Comparison of ENCODE assay signal across 8 mouse cellular contexts in genomic region chr15:89498049-89498960, GRCm38 (mm10). TPM values are rescaled to one million over a fixed set of nuclear protein-coding genes. Genes with fewer than 3 reads are reported as not detected.
DNase-seq lines count a peak whose midpoint lies in the region; ATAC-seq and TF ChIP-seq lines count a peak whose summit lies in the region.

No protein-coding gene starts in this region.

- peak; percentile 38 for DNase-seq in kidney, adult 18-20 months
- DNase-seq in kidney, adult 8-10 months = no peak
- DNase-seq in embryonic facial prominence, embryonic 10.5 days (ENCODE audit: low spot score) = peak; percentile 53
- peak; percentile 37 to 49 for DNase-seq in heart, postnatal 10 days
- peak; percentile 81 for DNase-seq in layer of hippocampus, adult 2 months (ENCODE audit: low spot score in 2 of 2)
- DNase-seq in lung, adult 18-20 months = peak; percentile 36 to 53
- DNase-seq in urinary bladder, postnatal 14 days (ENCODE audit: low spot score) = no peak

- 0 out of 2 replicates have a peak, but pooled peaks cover 2% of the 10 kb centered on the region for H3K9me3 ChIP-seq in embryonic facial prominence, embryonic 10.5 days
- H3K9me3 ChIP-seq in neural tube, embryonic 14.5 days (ENCODE audit: control insufficient read depth, low read length) = no peaks in the 10 kb centered on the region

- H3K27ac ChIP-seq in embryonic facial prominence, embryonic 10.5 days (replicated peaks) = peak overlapping the region; percentile 88
- H3K27ac ChIP-seq in layer of hippocampus, adult 2 months = peak overlapping the region; percentile 97
- H3K27ac ChIP-seq in neural tube, embryonic 14.5 days (ENCODE audit: low read depth, low read length) = no peak overlapping the region

- no peak; the same call in 1 of the 2 replicates for TF ChIP-seq CTCF in layer of hippocampus, adult 2 months (conservative IDR thresholded peaks at IDR 0.05)

- H3K4me2 ChIP-seq in neural tube, embryonic 14.5 days (ENCODE audit: low read depth, low read length) = peak overlapping the region; percentile 89

- peaks cover 3% of the 10 kb centered on the region for H3K36me3 ChIP-seq in embryonic facial prominence, embryonic 10.5 days (replicated peaks)
- H3K36me3 ChIP-seq in neural tube, embryonic 14.5 days (ENCODE audit: control insufficient read depth, insufficient read depth, low read length) = peaks cover 4% of the 10 kb centered on the region; the same call in 1 of the 2 replicates

- H3K9ac ChIP-seq in neural tube, embryonic 14.5 days (replicated peaks; ENCODE audit: low read depth, low read length) = peak overlapping the region; percentile 98

- intact Hi-C loops in heart, postnatal 10 days (cut with DNase I) = loop anchor here (1.0 kb wide), 1 partner anchor 21 kb away; the partner anchor contains the start of gene Arsa

- peaks cover 43% of the 10 kb centered on the region for H3K4me1 ChIP-seq in embryonic facial prominence, embryonic 10.5 days
- peaks cover 11% of the 10 kb centered on the region; the same call in 1 of the 2 replicates for H3K4me1 ChIP-seq in neural tube, embryonic 14.5 days (ENCODE audit: control insufficient read depth, insufficient read depth, low read length)

- 2% methylated on average over 41 of the region's 41 CpGs for WGBS in embryonic facial prominence, embryonic 10.5 days
- WGBS in neural tube, embryonic 14.5 days = 3% methylated on average over 40 of the region's 41 CpGs

- peak overlapping the region; percentile 83 for H3K4me3 ChIP-seq in embryonic facial prominence, embryonic 10.5 days
- H3K4me3 ChIP-seq in layer of hippocampus, adult 2 months = peak overlapping the region; percentile 81
- peak overlapping the region; percentile 71 for H3K4me3 ChIP-seq in neural tube, embryonic 14.5 days (ENCODE audit: low read depth, low read length)

- peak; percentile 38 for ATAC-seq in neural tube, embryonic 14.5 days (ENCODE audit: low read depth)

- H3K27me3 ChIP-seq in embryonic facial prominence, embryonic 10.5 days (replicated peaks; ENCODE audit: low read depth, poor library complexity, severe bottlenecking) = peaks cover 72% of the 10 kb centered on the region
- no peaks in the 10 kb centered on the region for H3K27me3 ChIP-seq in neural tube, embryonic 14.5 days (ENCODE audit: control insufficient read depth, insufficient read depth, low read length)

RNA-seq across cellular contexts. Expression of gene Shank3, which starts 1.1 kb away (rescaled TPM):
- polyA plus RNA-seq in embryonic facial prominence, embryonic 10.5 days (2016; fragmentation: Nextera tagmentation; extraction: Ambion mirVana) = 1.3 and 2.4 TPM in 2 replicates
- 10 to 100 TPM; 82.6 to 86.1 TPM for total RNA-seq in heart, postnatal 10 days (2021)
- total RNA-seq in layer of hippocampus, adult 2 months (2021) = 100 to 1,000 TPM; 243 to 251 TPM
- 7.4 and 10.1 TPM in 2 replicates for polyA plus RNA-seq in neural tube, embryonic 14.5 days (2014; fragmentation: Nextera tagmentation; extraction: Ambion mirVana)

RNA-seq across cellular contexts. Expression of gene Arsa, which starts 21.1 kb away (rescaled TPM):
- 11.2 and 11.5 TPM in 2 replicates for polyA plus RNA-seq in embryonic facial prominence, embryonic 10.5 days (2016; fragmentation: Nextera tagmentation; extraction: Ambion mirVana)
- 10 to 100 TPM; 18.1 to 18.4 TPM for total RNA-seq in heart, postnatal 10 days (2021)
- 10 to 100 TPM; 29.2 to 31.4 TPM for total RNA-seq in layer of hippocampus, adult 2 months (2021)
- polyA plus RNA-seq in neural tube, embryonic 14.5 days (2014; fragmentation: Nextera tagmentation; extraction: Ambion mirVana) = 17.3 and 18.9 TPM in 2 replicates

RNA-seq across cellular contexts. Expression of gene Mapk8ip2, which starts 44.6 kb away (rescaled TPM):
- polyA plus RNA-seq in embryonic facial prominence, embryonic 10.5 days (2016; fragmentation: Nextera tagmentation; extraction: Ambion mirVana) = 9.2 and 9.7 TPM in 2 replicates
- total RNA-seq in heart, postnatal 10 days (2021) = under 1 TPM; 0.05 to 0.12 TPM
- 100 to 1,000 TPM; 254 to 279 TPM for total RNA-seq in layer of hippocampus, adult 2 months (2021)
- polyA plus RNA-seq in neural tube, embryonic 14.5 days (2014; fragmentation: Nextera tagmentation; extraction: Ambion mirVana) = 64.5 and 73.1 TPM in 2 replicates

Comparison
In these comparisons a context has a peak if more than half of its experiments do, and no peak if none do; other contexts are left out.
1. DNase-seq: peak in kidney, adult 18-20 months (single experiment), embryonic facial prominence, embryonic 10.5 days (single experiment), heart, postnatal 10 days (2 of 2), layer of hippocampus, adult 2 months (2 of 2) and lung, adult 18-20 months (2 of 2); none in kidney, adult 8-10 months (0 of 2) and urinary bladder, postnatal 14 days (single experiment).
2. RNA of gene Mapk8ip2, which starts 44.6 kb away (total RNA-seq): 254 to 279 TPM in layer of hippocampus, adult 2 months; 0.05 to 0.12 TPM in heart, postnatal 10 days; every median in the first group is over 100 times any median in the second.
3. Peak in every context shown above with its lines, with median percentiles within 50 percentile points of each other: H3K4me3 ChIP-seq.